Mouse (Mus musculus) testis, adult 2 months (tissue): Measurements from ENCODE around the gene Krt80.

ENCODE experiments used
- CTCF ChIP-seq: fragments of 200-500 bp; IDR thresholded peaks from 2 replicates; pipeline ENCODE4 v1.5.1; 2012; ENCODE audit warnings: low read depth, mild to moderate bottlenecking, inconsistent platforms, low read length, moderate library complexity; ENCODE audit not compliant: control insufficient read depth, insufficient read depth, insufficient replicate concordance
- POLR2A ChIP-seq: fragments of 200-500 bp; IDR thresholded peaks from 2 replicates; pipeline ENCODE4 v1.6.1; 2012; ENCODE audit warnings: low read depth, mild to moderate bottlenecking, inconsistent platforms, low read length, moderate library complexity; ENCODE audit not compliant: control insufficient read depth

DNA sequence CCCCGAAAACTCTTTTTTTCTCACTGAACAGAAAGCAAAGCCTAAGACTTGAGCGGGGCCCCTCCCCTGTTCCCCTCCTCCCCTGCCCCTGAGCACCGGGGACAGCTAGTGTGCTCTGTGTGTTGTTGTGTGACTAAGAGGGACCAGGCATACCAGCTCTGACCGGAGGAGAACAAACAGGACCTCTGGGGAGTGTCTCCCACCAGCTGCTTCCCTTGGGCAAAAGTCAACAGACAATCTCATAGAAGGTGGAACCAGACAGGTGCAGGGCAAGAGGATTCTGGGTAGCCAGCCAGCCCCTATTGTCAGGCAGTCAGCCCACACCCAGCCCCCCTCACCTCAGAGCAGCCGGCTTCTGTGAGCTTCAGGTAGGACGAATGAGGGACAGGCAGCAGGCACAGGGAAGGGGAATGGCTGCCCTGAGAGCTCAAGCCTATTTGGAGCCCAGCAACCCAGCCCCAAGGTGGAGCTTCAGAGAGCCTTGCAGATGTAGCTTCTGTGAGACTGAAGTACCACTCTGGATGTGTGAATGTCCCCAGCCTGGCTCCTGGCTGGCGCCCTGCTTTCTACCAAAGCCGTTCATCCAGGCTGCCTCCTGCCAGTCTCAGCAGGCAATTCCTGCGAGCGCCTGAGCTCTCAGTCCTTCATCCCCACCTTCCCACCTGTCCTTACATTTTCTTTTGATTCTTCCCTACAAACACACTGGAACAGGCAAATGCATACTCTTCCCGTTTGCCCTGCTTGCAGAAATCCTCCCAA, 45.0 kb upstream of the Krt80 start:
- no peak for TF ChIP-seq CTCF
- no peak for TF ChIP-seq POLR2A
